Mouse (Mus musculus) kidney, embryonic 14.5 days (tissue): ENCODE data around the gene Olfr206. TPM values are rescaled to one million over a fixed set of nuclear protein-coding genes. Genes with fewer than 3 reads are reported as not detected.
"Not testable (repeated sequence)": the region's sequence is repeated elsewhere in the genome, so short reads cannot be mapped to it uniquely, and the experiment has no call there.

Experiments
- ATAC-seq: fragments of 200-750 bp; cut with Nextera tagmentation; 2 replicates; pipeline ENCODE4 v1.8.0; 2017; ENCODE audit warnings: moderate number of reproducible peaks, mild to moderate bottlenecking, moderate TSS enrichment, moderate library complexity; ENCODE audit not compliant: low FRiP score, low TSS enrichment
- H3K27ac ChIP-seq: fragments of 300-500 bp; sonication (generic); 2 replicates; pipeline ENCODE4 v1.5.1; 2014; ENCODE audit warnings: low read depth, mild to moderate bottlenecking, low read length, moderate library complexity, mixed read lengths
- H3K27me3 ChIP-seq: fragments of 300-500 bp; sonication (generic); 2 replicates; pipeline ENCODE4 v1.6.1; 2014; ENCODE audit warnings: mild to moderate bottlenecking, low read length; ENCODE audit not compliant: control insufficient read depth, insufficient read depth
- H3K36me3 ChIP-seq: fragments of 300-500 bp; sonication (generic); 2 replicates; pipeline ENCODE4 v1.6.1; 2014; ENCODE audit warnings: low read length, mixed read lengths; ENCODE audit not compliant: control insufficient read depth, insufficient read depth
- H3K4me1 ChIP-seq: fragments of 300-500 bp; sonication (generic); 2 replicates; pipeline ENCODE4 v1.6.1; 2014; ENCODE audit warnings: low read length, mixed read lengths; ENCODE audit not compliant: control insufficient read depth, insufficient read depth
- H3K4me2 ChIP-seq: fragments of 300-500 bp; sonication (generic); replicated peaks from 2 replicates; pipeline ENCODE4 v1.6.1; 2014; ENCODE audit warnings: low read depth, mild to moderate bottlenecking, low read length
- H3K4me3 ChIP-seq: fragments of 300-500 bp; sonication (generic); 2 replicates; pipeline ENCODE4 v1.5.1; 2014; ENCODE audit warnings: mild to moderate bottlenecking, low read length
- H3K9ac ChIP-seq: fragments of 300-500 bp; sonication (generic); 2 replicates; pipeline ENCODE4 v1.6.1; 2014; ENCODE audit warnings: low read depth, mild to moderate bottlenecking, low read length, moderate library complexity
- H3K9me3 ChIP-seq: fragments of 300-500 bp; sonication (generic); 2 replicates; pipeline ENCODE4 v1.6.1; 2016; ENCODE audit warnings: low read length; ENCODE audit not compliant: control insufficient read depth
- WGBS: fragments of 180-500 bp; shearing (Covaris S2); extraction: QIAGEN DNeasy Blood & Tissue Kit; methylation state at CpG from one replicate; pipeline ENCODE4 v1.1.7; 2014; 5-methylcytosine and 5-hydroxymethylcytosine counted together
- polyA plus RNA-seq: library from polyadenylated mRNA; unstranded; fragments of >200 nt; fragmentation: Nextera tagmentation; extraction: Ambion mirVana; gene quantifications from 2 replicates; pipeline ENCODE4 v1.2.1, GENCODE M21; 2014

Gene Olfr206
- not detected in 2 replicates for polyA plus RNA-seq

DNA sequence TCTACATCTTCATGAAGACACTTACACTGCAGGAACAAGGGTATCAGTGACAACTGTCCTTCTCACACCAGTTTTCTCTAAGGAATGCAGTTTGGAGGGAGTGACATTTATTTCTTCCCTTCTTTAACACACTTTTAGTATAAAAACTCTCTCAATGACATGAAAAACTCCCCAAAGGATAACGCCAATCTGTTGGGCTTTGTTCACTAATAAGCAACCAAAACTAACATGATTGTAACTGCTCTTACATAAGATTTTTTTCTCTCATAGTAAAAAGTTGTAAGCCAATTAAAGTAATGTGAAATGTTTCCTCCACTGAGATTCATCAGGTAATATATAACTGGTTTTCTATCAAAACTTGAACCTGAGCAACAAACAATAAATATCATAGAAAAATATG lies at the start of gene Olfr206:
Gene Olfr206, minus strand, starts transcription at position 101 of the 400 bp plus-strand sequence.
- H3K36me3 ChIP-seq = no peaks in the 10 kb centered on the region
- H3K27ac ChIP-seq = no peak within 1 kb of the TSS
- WGBS = 93% methylated on average over 1 of the region's 1 CpGs
- no peak for ATAC-seq
- H3K9ac ChIP-seq = no peak within 1 kb of the TSS
- no peaks in the 10 kb centered on the region for H3K4me1 ChIP-seq
- no peaks in the 10 kb centered on the region for H3K27me3 ChIP-seq
- no peaks in the 10 kb centered on the region for H3K9me3 ChIP-seq
- no peak within 1 kb of the TSS for H3K4me3 ChIP-seq
- H3K4me2 ChIP-seq = no peak within 1 kb of the TSS

DNA sequence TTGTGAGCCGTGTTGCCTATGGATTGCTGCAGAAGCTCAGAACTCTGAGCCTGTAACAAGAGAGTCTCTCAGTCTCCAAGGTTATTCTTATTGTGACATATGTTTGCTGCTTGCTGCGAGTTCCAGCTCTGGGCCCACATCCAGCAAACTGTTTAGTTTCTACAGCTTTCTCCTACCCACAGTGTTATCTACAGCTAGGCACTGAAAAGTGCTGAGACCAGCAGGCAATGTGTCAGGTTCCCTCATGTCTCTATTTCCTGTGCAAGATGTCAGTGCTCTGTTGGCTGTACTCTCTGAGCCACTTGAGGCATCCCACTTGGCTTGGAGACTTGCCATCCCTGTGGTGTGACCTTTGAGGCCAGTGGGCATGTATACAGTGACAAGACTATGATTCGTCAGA lies 44.3 kb upstream of the Olfr206 start:
- WGBS = 71% methylated on average over 3 of the region's 3 CpGs
- H3K9ac ChIP-seq = no peak overlapping the region
- H3K9me3 ChIP-seq = no peaks in the 10 kb centered on the region
- H3K4me1 ChIP-seq = no peaks in the 10 kb centered on the region
- ATAC-seq = no peak
- no peaks in the 10 kb centered on the region for H3K36me3 ChIP-seq
- no peaks in the 10 kb centered on the region for H3K27me3 ChIP-seq
- no peak overlapping the region for H3K4me2 ChIP-seq
- H3K4me3 ChIP-seq = no peak overlapping the region
- no peak overlapping the region for H3K27ac ChIP-seq

DNA sequence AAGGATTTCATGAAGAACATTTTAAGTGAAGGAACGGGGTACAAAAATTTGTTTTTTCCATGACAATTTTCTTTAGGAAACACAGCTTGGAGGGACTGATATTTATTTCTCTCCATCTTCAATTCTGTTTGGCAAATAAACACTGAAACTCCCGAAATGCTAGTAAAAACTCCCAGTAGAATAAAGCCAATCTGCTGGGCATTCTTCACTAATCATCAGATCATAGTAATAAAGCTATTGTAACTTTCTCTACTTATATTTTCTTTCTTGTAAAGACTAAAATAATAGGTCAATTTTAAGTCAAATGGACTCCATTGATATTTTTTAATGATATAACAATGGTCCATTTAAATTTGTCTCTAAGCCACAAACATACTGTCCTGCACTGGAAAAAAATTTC lies 14.8 kb upstream of the Olfr206 start, which contains the start of gene Olfr209:
Gene Olfr209, minus strand, starts transcription at position 101 of the 400 bp plus-strand sequence.
- Histone ChIP-seq H3K4me3 (no peak within 1 kb of the TSS), H3K27ac (no peak within 1 kb of the TSS), H3K36me3 (no peaks in the 10 kb centered on the region), H3K9ac (no peak within 1 kb of the TSS), H3K27me3 (no peaks in the 10 kb centered on the region), H3K4me1 (no peaks in the 10 kb centered on the region), H3K4me2 (no peak within 1 kb of the TSS), H3K9me3 (no peaks in the 10 kb centered on the region)
- ATAC-seq = no peak
- 87% methylated on average over 2 of the region's 2 CpGs for WGBS

DNA sequence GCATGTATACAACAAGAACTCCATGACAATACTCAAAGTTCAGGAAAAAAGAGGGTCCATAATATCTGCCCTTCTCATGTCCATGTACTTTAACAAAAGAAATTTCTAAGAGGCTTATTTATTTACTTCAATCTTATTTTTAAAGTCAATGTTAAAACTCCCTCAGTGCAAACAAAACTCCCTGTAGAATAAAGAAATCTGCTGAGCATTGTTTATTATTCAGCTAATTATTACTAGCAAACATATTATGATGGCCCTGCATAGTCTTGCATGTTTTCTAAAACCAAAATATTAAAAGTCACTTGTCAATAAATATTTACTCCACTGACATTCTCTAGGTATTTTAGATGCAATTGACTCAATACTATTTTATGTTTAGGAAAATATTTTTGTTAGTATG lies 18.0 kb downstream of the Olfr206 start, which contains the start of gene Olfr205:
Gene Olfr205, minus strand, starts transcription at position 101 of the 400 bp plus-strand sequence.
- H3K4me2 ChIP-seq = no peak within 1 kb of the TSS
- H3K9me3 ChIP-seq = no peaks in the 10 kb centered on the region
- no peaks in the 10 kb centered on the region for H3K4me1 ChIP-seq
- no peak within 1 kb of the TSS for H3K27ac ChIP-seq
- ATAC-seq = no peak
- H3K4me3 ChIP-seq = no peak within 1 kb of the TSS
- H3K27me3 ChIP-seq = no peaks in the 10 kb centered on the region
- no peaks in the 10 kb centered on the region for H3K36me3 ChIP-seq
- no peak within 1 kb of the TSS for H3K9ac ChIP-seq

DNA sequence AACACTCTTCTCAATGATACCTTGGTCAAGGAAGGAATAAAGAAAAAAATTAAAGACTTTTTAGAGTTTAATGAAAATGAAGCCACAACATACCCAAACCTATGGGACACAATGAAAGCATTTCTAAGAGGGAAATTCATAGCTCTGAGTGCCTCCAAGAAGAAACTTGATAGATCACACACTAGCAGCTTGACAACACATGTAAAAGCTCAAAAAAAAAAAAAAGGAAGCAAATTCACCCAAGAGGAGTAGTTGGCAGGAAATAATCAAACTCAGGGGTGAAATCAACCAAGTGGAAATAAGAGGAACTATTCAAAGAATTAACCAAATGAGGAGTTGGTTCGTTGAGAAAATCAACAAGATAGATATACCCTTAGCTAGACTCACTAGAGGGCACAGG lies 25.8 kb downstream of the Olfr206 start:
- WGBS = 53% methylated on average over 1 of the region's 1 CpGs
- ATAC-seq, H3K36me3 ChIP-seq, H3K27me3 ChIP-seq, H3K9ac ChIP-seq, H3K9me3 ChIP-seq, H3K4me1 ChIP-seq, H3K27ac ChIP-seq, H3K4me3 ChIP-seq, H3K4me2 ChIP-seq: not testable (repeated sequence)

DNA sequence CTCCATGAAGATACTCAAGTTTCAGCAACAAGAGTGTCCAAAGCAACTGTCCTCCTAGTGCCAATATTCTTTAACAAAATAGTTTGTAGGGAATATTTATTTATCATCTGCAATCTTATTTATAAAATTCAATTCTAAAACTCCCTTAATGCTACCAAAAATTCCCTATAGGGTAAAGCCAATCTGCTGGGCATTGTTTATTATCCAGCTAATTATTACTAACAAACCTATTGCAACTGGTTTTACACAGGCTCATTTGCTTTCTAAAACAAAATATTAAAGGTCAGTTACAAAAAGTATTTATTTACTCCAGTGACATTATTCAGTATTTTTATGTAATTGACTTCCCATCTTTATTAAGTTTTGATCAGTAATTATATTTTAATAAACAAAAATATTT lies 30.9 kb downstream of the Olfr206 start, which contains the start of gene Olfr204:
Gene Olfr204, minus strand, starts transcription at position 101 of the 400 bp plus-strand sequence.
- Histone ChIP-seq H3K36me3 (no peaks in the 10 kb centered on the region), H3K27ac (no peak within 1 kb of the TSS), H3K27me3 (no peaks in the 10 kb centered on the region), H3K4me1 (no peaks in the 10 kb centered on the region), H3K4me3 (no peak within 1 kb of the TSS), H3K4me2 (no peak within 1 kb of the TSS), H3K9ac (no peak within 1 kb of the TSS), H3K9me3 (no peaks in the 10 kb centered on the region)
- ATAC-seq = no peak

DNA sequence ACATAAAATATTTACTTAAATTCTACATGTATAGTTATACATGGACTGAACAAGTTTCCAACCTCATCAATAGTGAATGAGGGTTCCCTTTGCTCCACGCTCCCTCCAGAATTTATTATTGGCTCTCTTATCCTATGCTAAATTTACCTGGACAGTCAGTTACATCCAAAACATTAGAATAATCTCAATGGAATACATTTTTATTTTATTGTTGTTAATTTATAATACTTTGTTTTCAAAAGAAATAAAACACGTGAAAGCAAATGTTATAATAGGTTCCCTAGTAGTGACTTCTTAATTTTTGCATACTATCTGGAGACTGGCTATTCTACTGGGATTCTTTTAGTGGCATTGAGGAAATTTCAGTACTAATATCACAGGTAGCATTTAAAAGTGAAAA lies 50.5 kb downstream of the Olfr206 start, which contains the start of gene Olfr203:
Gene Olfr203, plus strand, starts transcription at position 301 of the 400 bp plus-strand sequence.
- Histone ChIP-seq H3K36me3 (no peaks in the 10 kb centered on the region), H3K27ac (no peak within 1 kb of the TSS), H3K4me1 (no peaks in the 10 kb centered on the region), H3K4me3 (no peak within 1 kb of the TSS), H3K9ac (no peak within 1 kb of the TSS), H3K27me3 (no peaks in the 10 kb centered on the region), H3K9me3 (no peaks in the 10 kb centered on the region), H3K4me2 (no peak within 1 kb of the TSS)
- WGBS = 86% methylated on average over 2 of the region's 2 CpGs
- no peak for ATAC-seq

Other genes starting within 250 kb of the Olfr206 start
- not detected in 2 replicates for gene Olfr193, start 237.4 kb downstream of the Olfr206 start, polyA plus RNA-seq
- not detected in 2 replicates for gene Olfr194, start 228.2 kb downstream of the Olfr206 start, polyA plus RNA-seq
- not detected in 2 replicates for gene Olfr195, start 202.2 kb downstream of the Olfr206 start, polyA plus RNA-seq
- not detected in 2 replicates for gene Olfr196, start 178.8 kb downstream of the Olfr206 start, polyA plus RNA-seq
- not detected in 2 replicates for gene Olfr198, start 145.7 kb downstream of the Olfr206 start, polyA plus RNA-seq
- not detected in 2 replicates for gene Olfr199, start 129.5 kb downstream of the Olfr206 start, polyA plus RNA-seq
- not detected in 2 replicates for gene Olfr201, start 76.6 kb downstream of the Olfr206 start, polyA plus RNA-seq
- gene Olfr202, start 62.5 kb downstream of the Olfr206 start, polyA plus RNA-seq = not detected in 2 replicates
- not detected in 2 replicates for gene Olfr203, start 50.4 kb downstream of the Olfr206 start, polyA plus RNA-seq
- gene Olfr204, start 31.0 kb downstream of the Olfr206 start, polyA plus RNA-seq = not detected in 2 replicates
- gene Olfr205, start 18.1 kb downstream of the Olfr206 start, polyA plus RNA-seq = not detected in 2 replicates
- not detected in 2 replicates for gene Olfr209, start 14.7 kb upstream of the Olfr206 start, polyA plus RNA-seq
- gene Gabrr3, start 58.1 kb upstream of the Olfr206 start, polyA plus RNA-seq = not detected in 2 replicates
- 33.5 and 41.9 TPM in 2 replicates for gene Riox2, start 122.5 kb upstream of the Olfr206 start, polyA plus RNA-seq